Mouse (Mus musculus): ENCODE data around the gene Dmkn.
A peak's percentile ranks its signal among the peaks of the same experiment; 100 is the strongest.

Dmkn gene

GRCm38 (mm10) chr7:30761769-30762352, 1.7 kb upstream of the Dmkn start:
- no peak for DNase-seq (ENCODE audit: inconsistent age in 2 of 2, low spot score in 1 of 2)

GRCm38 (mm10) chr7:30765173-30765572, 1.6 kb downstream of the Dmkn start:
- no peak for DNase-seq (ENCODE audit: inconsistent age in 2 of 2, low spot score in 1 of 2)

DNA sequence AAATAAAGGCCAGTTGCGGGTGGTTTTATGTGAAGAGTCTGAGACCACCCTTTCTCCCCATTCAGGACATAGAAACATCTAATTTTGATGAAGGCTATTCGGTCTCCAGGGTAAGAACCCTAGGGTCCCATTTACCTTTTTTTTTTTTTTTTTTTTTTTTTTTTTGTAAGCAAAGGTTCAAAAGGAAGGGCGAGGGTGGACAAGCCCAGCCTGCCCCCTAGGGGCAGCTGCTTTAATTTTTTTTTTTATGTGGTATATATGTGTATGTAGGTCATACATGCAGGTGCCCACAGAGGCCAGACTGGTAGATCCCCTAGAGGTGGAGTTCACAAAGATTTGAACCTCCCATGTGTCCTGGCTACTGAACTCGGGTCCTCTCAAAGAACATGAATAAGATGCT, 2.9 kb downstream of the Dmkn start:
- no peak for DNase-seq (ENCODE audit: inconsistent age in 2 of 2, low spot score in 1 of 2)

- no peak for DNase-seq (ENCODE audit: inconsistent age in 2 of 2, low spot score in 1 of 2)
Observed at GRCm38 (mm10) chr7:30769236-30769635, 5.7 kb downstream of the Dmkn start.

- peak in 1 of 2 experiments; percentile 17 for DNase-seq (ENCODE audit: inconsistent age in 2 of 2, low spot score in 1 of 2)
Observed at GRCm38 (mm10) chr7:30776104-30776503, 12.5 kb downstream of the Dmkn start.

- DNase-seq (ENCODE audit: inconsistent age in 2 of 2, low spot score in 1 of 2): no peak
Observed at GRCm38 (mm10) chr7:30777081-30777579, 13.6 kb downstream of the Dmkn start.

GRCm38 (mm10) chr7:30777911-30778310, 14.4 kb downstream of the Dmkn start:
- no peak for DNase-seq (ENCODE audit: inconsistent age in 2 of 2, low spot score in 1 of 2)

- peak in 1 of 2 experiments; percentile 36 for DNase-seq (ENCODE audit: inconsistent age in 2 of 2, low spot score in 1 of 2)
Observed at GRCm38 (mm10) chr7:30781792-30782191, 18.2 kb downstream of the Dmkn start.

DNA sequence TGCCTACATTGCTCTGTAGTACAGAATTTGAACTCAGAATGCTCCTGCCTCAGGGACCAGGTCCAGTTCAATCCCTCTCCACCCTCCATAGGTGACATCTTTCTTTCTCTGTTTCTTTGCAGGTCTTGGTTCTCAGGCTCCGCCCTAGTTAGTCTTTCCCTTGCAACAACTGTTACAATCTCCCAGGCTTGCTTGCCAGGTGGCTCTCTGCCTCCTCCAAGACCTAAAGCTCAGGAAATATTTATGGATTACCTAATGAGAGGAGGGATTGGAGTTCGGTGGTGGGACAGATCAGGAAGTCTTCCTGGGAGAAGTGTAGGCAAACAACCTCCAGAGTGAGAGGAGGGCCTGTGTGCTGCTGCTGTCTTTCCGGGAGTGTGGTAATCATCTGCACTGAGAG, 19.1 kb downstream of the Dmkn start:
- no peak for DNase-seq (ENCODE audit: inconsistent age in 2 of 2, low spot score in 1 of 2)

DNA sequence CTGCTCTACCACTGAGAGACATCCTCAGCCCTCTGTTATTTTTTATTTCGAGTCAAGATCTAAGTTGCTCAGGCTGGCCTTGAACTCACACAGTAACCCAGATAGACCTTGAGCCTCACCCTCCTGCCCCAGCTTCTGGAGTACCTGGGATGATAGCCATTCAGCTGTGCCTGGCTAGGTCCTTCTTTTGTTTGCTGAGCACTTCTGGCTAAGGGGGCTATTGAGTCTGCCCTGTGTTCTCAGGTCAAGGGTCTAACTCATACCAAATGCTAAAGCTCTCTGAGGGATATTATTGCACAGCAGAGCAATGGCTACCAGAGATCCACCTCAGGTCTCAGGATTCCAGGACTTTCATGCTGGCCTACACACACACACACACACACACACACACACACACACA, 21.6 kb downstream of the Dmkn start:
- DNase-seq (ENCODE audit: inconsistent age in 2 of 2, low spot score in 1 of 2): no peak

DNA sequence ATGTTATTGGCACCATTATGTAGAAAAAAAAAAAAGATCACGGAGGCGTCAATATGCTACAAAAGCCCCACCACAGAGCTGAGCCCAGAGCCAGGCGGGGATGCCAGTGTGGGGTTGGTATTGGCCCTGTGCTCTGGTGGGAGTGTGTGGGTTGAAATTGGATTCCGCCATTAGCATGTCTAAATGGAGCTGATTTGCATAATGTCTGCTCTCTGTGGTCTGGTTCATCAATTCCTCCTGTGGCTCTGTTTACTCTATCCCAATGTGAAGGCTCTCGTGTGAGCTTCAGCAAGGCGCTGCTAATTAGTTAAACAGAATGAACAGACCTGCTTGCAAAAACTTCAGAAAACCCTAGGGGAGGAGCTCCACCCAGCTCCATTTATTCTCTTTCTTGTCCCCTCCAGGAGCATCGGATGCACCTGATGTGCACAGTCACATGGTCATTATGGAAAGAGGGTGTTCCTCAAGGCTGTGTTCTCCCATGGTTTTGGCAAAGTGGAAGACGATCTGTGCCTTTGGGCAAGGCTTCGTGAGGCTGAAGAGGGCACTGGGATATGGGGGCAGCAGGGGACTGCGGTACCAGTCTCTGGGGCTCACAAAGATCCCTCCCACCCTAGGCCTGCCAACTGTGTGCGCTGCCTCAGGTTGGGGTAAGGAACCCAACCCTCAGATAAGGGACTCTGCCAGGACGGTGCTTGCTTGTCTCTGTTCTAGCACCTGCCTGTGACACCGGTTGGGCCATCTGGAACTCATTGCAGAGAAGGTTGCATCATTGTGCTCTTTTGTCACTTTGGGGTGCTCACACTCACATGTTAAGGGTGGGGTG, 22.4 kb downstream of the Dmkn start:
- DNase-seq (ENCODE audit: inconsistent age in 2 of 2, low spot score in 1 of 2): peak in 1 of 2 experiments; percentile 17

DNA sequence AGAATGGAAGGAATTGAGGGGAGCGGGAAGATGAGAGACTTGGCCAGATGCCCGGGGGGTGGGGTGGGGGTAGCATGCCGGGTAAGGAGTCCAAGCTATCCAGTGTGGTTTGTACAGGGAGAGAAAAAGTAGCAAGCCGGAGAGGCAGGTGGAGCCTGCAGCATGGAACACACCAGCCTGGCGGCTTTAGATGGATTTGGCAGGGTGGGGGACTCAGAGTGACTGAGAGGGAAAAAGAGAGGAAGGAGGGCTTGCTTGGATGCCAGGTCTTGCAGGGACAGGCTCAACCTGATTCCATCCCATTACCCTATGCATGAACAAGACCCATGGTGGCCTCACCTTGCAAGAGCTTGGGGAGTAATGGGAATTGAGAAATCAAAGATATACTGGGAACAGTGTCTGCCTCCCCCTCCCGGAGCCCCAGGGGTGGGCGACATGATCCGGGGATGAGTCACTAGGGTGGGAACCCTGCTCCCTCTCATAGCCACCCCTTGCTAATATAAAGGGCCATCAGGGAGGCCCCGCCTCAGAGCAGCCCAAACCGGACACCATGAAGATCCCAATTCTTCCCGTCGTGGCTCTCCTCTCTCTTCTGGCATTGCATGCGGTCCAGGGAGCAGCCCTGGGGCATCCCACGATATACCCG, 23.9 kb downstream of the Dmkn start, which contains the start of gene Krtdap:
TSS of gene Krtdap (plus strand) at position 520 of the 646 bp plus-strand sequence.
- DNase-seq (ENCODE audit: inconsistent age in 2 of 2, low spot score in 1 of 2): no peak

- no peak for DNase-seq (ENCODE audit: inconsistent age in 2 of 2, low spot score in 1 of 2)
Observed at GRCm38 (mm10) chr7:30790141-30790540, 26.6 kb downstream of the Dmkn start.

DNA sequence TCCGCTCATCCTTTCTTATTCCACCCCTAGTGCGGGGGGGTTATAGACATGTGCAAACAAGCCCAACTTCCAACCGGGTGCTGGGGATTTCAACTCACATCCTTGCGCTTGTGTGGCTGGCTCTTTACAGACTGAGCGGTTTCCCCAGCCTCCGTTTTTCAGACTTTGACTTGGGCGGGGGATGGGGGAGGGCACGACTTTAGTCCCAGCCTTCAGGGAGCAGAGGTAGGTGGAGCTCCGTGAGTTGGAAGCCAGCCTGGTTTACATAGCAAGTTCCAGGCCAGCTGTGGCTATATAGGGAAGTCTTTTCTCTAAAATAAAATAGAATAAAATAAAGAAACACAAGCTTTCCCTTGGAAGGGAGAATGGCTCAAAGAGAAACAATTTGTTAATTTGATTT, 28.4 kb downstream of the Dmkn start:
- DNase-seq (ENCODE audit: inconsistent age in 2 of 2, low spot score in 1 of 2): no peak

DNA sequence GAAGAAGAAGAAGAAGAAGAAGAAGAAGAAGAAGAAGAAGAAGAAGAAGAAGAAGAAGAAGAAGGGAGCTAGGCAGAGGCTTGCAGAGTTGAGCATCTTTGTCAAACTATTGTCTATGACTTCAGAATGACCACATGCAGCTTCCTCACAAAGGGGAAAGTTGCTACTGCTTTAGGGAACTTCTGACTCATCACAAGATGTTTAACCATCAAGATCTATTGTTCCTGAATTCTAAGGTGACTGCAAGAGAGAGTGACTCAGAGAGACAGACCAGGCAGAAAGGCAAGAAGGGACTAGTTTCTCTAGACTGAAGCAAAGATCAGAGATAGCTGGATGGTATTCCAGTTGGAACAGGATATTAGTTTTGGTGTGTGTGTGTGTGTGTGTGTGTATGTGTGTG, 31.4 kb downstream of the Dmkn start:
- no peak for DNase-seq (ENCODE audit: inconsistent age in 2 of 2, low spot score in 1 of 2)

DNA sequence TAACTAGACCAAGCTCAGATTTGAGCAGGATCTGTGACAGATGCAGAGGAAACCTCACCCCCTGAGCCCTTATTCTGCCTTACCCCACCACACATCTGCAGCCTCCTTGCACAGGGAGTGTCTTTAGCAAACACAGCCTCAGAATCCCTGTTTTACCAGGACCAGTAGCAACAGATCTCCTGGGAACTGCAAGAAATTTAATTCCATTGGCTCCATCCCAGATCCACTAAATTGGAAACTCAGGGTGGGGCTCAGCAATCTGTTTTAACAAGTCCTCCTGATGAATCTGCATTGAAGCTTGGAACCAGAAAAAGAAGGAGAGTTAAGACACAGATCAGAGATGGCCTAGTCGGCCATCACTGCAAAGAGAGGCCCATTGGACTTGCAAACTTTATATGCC, 33.2 kb downstream of the Dmkn start:
- no peak for DNase-seq (ENCODE audit: inconsistent age in 2 of 2, low spot score in 1 of 2)

GRCm38 (mm10) chr7:30800653-30801052, 37.1 kb downstream of the Dmkn start:
- DNase-seq (ENCODE audit: inconsistent age in 2 of 2, low spot score in 1 of 2): no peak

DNA sequence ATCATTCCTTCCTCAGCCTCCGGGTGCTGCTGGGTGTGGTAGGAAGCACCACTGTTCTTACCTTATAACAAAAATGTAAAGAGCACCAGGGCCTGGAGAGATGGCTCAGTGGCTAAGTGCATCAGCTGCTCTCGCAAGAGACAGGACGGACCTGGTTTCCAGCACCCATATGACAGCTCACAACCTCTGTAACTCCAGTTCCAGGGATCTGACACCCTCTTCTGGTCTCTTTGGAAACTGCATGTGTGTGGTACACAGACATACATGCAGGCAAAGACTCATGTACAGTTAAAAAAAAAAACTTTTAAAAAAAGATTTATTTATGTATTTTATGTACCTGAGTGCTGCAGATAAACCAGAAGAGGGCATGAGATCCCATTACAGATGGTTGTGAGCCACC, 39.7 kb downstream of the Dmkn start:
- DNase-seq (ENCODE audit: inconsistent age in 2 of 2, low spot score in 1 of 2): no peak

DNA sequence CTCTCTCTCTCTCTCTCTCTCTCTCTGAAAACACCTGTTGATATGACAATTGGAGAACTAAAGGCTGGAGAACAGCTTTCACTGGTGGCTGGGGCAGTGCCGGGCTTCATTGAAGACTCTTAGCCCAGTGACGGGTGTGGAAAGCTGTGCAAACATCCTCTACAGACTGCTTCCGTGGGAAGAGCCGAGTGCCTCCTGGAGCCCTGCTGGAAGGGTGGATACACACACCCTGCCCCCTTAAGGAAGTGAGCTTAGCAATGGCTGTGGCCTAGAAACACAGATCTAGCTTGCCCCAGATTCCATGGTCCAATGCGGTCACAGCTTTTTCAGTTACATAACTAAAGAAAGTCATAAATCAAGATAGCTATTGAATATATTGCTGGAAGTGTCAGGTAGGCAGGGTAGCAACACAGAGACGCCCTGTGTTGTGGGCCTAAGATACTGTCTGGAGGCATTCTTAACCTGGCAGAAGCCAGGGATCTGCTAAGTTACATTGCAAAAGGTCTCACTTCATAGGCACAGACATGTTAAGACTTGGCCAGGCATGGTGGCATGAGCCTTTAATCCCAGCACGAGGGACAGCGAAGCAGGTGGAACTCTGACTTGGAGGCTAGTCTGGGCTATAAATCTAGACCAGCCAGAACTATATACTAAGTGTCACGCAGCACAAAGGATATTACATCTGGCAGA, 40.6 kb downstream of the Dmkn start:
- DNase-seq (ENCODE audit: inconsistent age in 2 of 2, low spot score in 1 of 2): no peak

GRCm38 (mm10) chr7:30805924-30806323, 42.4 kb downstream of the Dmkn start:
- peak; percentile 55 to 81 for DNase-seq (ENCODE audit: inconsistent age in 2 of 2, low spot score in 1 of 2)

GRCm38 (mm10) chr7:30810319-30810718, 46.8 kb downstream of the Dmkn start:
- no peak for DNase-seq (ENCODE audit: inconsistent age in 2 of 2, low spot score in 1 of 2)
